Mouse (Mus musculus) spleen, adult 10 weeks (tissue): ENCODE results near the gene Tarm1. TPM values are rescaled to one million over a fixed set of nuclear protein-coding genes. Genes with fewer than 3 reads are reported as not detected.

Experiments
- polyA plus RNA-seq: library from polyadenylated mRNA; stranded (reverse); fragments of 350-450 nt; fragmentation: Illumina TruSeq; extraction: RNeasy Lipid Tissue Mini Kit (QIAGEN cat#74804); gene quantifications from one replicate; pipeline ENCODE4 v1.2.3, GENCODE M21; 2015; ENCODE audit warnings: low replicate concordance; ENCODE audit not compliant: insufficient read depth

Tarm1 gene
- polyA plus RNA-seq, result 1.7 TPM

DNA sequence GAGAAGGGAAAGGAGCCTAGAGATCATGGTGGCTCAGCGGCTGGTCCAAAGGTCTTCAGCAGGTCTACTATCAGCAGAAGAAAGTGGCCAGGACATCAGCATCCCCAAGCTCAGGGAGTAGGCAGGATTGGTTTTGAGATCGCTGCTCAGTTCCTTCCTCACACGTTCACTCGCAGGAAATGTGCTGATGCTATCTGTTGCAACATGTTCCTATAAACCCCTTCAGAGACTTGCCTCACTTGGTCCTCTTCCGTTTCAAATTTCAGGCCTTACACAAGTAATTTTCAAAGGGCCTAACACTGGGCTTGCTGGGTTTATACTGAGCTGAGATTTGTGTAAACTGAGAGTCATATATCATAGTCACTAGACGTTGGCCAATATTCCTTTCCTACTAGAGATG lies at the start of gene Tarm1:
TSS of gene Tarm1 (minus strand) at position 186 of the 400 bp plus-strand sequence.

Other genes starting within 250 kb of the Tarm1 start
- 102 TPM for gene Myadm, start 213.5 kb downstream of the Tarm1 start, polyA plus RNA-seq
- 2.2 TPM for gene Prkcg, start 213.4 kb downstream of the Tarm1 start, polyA plus RNA-seq
- 1.2 TPM for gene Cacng7, start 169.7 kb downstream of the Tarm1 start, polyA plus RNA-seq
- gene Cacng8, start 111.9 kb downstream of the Tarm1 start, polyA plus RNA-seq, result not detected
- gene Cacng6, start 78.4 kb downstream of the Tarm1 start, polyA plus RNA-seq, result not detected
- gene Oscar, start 113.5 kb upstream of the Tarm1 start, polyA plus RNA-seq, result not detected
- gene Ndufa3, start 114.7 kb upstream of the Tarm1 start, polyA plus RNA-seq, result 196 TPM
- gene Tfpt, start 127.3 kb upstream of the Tarm1 start, polyA plus RNA-seq, result 14.9 TPM
- gene Prpf31, start 127.4 kb upstream of the Tarm1 start, polyA plus RNA-seq, result 53.4 TPM
- gene Cnot3, start 142.6 kb upstream of the Tarm1 start, polyA plus RNA-seq, result 58.3 TPM
- gene Leng1, start 163.2 kb upstream of the Tarm1 start, polyA plus RNA-seq, result 7.1 TPM
- gene Tmc4, start 174.9 kb upstream of the Tarm1 start, polyA plus RNA-seq, result 16.0 TPM
- gene Tsen34, start 190.2 kb upstream of the Tarm1 start, polyA plus RNA-seq, result 8.9 TPM
- gene Mboat7, start 190.9 kb upstream of the Tarm1 start, polyA plus RNA-seq, result 44.1 TPM
- 949 TPM for gene Rps9, start 201.4 kb upstream of the Tarm1 start, polyA plus RNA-seq
- gene Pirb, start 217.8 kb upstream of the Tarm1 start, polyA plus RNA-seq, result 136 TPM